Mouse (Mus musculus) E14TG2a.4 (cell line): ENCODE data around the gene Map1lc3a.

ENCODE experiments used
- H3K27me3 ChIP-seq: 2 replicates; pipeline ENCODE4 v1.6.1; 2014; ENCODE audit warnings: low read length, control low read depth; ENCODE audit not compliant: insufficient read depth
- H3K36me3 ChIP-seq: 2 replicates; pipeline ENCODE4 v1.6.1; 2014; ENCODE audit warnings: low read length, control low read depth; ENCODE audit not compliant: insufficient read depth
- H3K4me1 ChIP-seq: replicated peaks from 2 replicates; pipeline ENCODE4 v1.6.1; 2014; ENCODE audit warnings: low read depth, low read length, control low read depth
- H3K4me3 ChIP-seq: replicated peaks from 2 replicates; pipeline ENCODE4 v1.5.1; 2014; ENCODE audit warnings: mild to moderate bottlenecking, low read length
- H3K9me3 ChIP-seq: 2 replicates; pipeline ENCODE4 v1.6.1; 2014; ENCODE audit warnings: low read length, control low read depth
- CTCF ChIP-seq: conservative IDR thresholded peaks from 2 replicates; pipeline ENCODE4 v1.5.1; 2014; ENCODE audit warnings: low read length
- NANOG ChIP-seq: IDR thresholded peaks from 2 replicates; pipeline ENCODE4 v1.6.1; 2014; ENCODE audit warnings: borderline replicate concordance, low read length, mixed read lengths
- POU5F1 ChIP-seq: IDR thresholded peaks from 2 replicates; pipeline ENCODE4 v1.6.1; 2014; ENCODE audit warnings: low read length, borderline replicate concordance

Map1lc3a gene

DNA sequence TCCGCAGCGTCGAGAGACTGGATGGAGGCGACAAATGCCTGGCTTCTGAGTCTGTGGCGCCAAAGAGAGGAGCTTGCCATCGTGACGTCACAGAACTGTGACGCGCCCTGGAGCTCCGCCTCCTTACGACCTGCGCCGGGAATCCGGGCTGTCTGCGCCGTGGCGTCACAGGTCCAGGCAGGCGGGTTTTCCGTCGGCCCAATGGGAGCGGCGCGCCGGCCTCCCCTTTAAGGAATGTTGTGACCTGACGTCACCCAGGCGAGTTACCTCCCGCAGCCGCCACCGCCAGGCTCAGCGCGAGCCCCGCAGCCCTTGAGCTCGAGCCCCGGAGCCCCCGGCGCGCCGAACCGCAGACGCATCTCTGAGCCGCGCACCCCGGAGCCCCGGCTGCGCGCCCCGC lies at the start of gene Map1lc3a:
Gene Map1lc3a (plus strand): TSS at position 103 of the 400 bp plus-strand sequence.
- H3K4me3 ChIP-seq = peak within 1 kb of the TSS; percentile 99
- TF ChIP-seq NANOG (no peak), POU5F1 (no peak), CTCF (no peak)
- no peaks in the 10 kb centered on the region for H3K27me3 ChIP-seq
- no peaks in the 10 kb centered on the region for H3K9me3 ChIP-seq
- peaks cover 19% of the 10 kb centered on the region for H3K4me1 ChIP-seq
- H3K36me3 ChIP-seq = peaks cover 18% of the 10 kb centered on the region

- H3K36me3 ChIP-seq = 0 out of 2 replicates have a peak, but pooled peaks cover under 1% of the 10 kb centered on the region
- peak overlapping the region; percentile 92 for H3K4me3 ChIP-seq
- no peaks in the 10 kb centered on the region for H3K9me3 ChIP-seq
- H3K27me3 ChIP-seq = no peaks in the 10 kb centered on the region
- peaks cover 25% of the 10 kb centered on the region for H3K4me1 ChIP-seq
- TF ChIP-seq POU5F1 = no peak
- TF ChIP-seq CTCF = no peak
- TF ChIP-seq NANOG = no peak
These were observed 40.2 kb upstream of the Map1lc3a start for GRCm38 (mm10) chr2:155235746-155236361.

DNA sequence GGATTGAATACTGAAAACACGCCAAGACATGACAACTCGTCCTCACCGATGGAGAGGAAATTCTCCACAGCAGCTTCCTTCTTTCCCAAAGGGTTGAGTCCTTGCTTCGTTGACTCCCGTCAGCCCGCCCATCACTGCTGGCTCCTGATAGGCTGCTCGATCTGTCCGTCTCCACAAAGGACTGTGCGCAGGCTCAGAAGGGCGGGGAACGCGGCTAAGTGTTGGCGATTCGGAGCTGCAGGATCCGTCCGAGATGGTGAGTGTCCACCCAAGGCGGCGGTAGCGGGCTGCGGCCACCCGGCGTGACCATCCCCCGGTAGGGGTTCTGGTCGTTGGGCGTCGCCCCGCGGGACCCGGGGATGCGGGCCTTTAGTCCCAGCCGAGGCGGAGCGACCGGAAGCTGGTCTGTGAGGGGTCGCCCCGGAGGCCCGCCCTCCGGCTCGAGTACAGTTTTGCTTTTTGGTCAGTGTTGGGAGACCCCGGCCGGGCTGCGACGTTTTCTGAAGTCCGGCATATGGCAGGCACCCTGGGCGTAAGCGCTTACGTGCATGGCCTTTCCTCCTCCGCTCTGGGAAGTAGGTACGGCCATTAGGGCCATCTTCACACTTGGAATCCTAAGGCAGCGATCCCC lies 39.6 kb upstream of the Map1lc3a start, which contains the start of gene Dynlrb1:
Gene Dynlrb1 (plus strand): TSS at position 172 of the 631 bp plus-strand sequence.
- H3K36me3 ChIP-seq = peaks cover 6% of the 10 kb centered on the region; the same call in 1 of the 2 replicates
- H3K4me3 ChIP-seq = peak within 1 kb of the TSS; percentile 92
- TF ChIP-seq POU5F1 (no peak), NANOG (no peak)
- peaks cover 31% of the 10 kb centered on the region for H3K4me1 ChIP-seq
- H3K27me3 ChIP-seq = no peaks in the 10 kb centered on the region
- no peaks in the 10 kb centered on the region for H3K9me3 ChIP-seq

GRCm38 (mm10) chr2:155237276-155237675 lies 38.8 kb upstream of the Map1lc3a start:
- H3K4me3 ChIP-seq = peak overlapping the region; percentile 92

GRCm38 (mm10) chr2:155240915-155241314 lies 35.2 kb upstream of the Map1lc3a start:
- Histone ChIP-seq H3K9me3 (no peaks in the 10 kb centered on the region), H3K36me3 (peaks cover 44% of the 10 kb centered on the region), H3K4me1 (peaks cover 27% of the 10 kb centered on the region), H3K27me3 (no peaks in the 10 kb centered on the region), H3K4me3 (no peak overlapping the region)
- TF ChIP-seq POU5F1 (no peak), NANOG (no peak), CTCF (peak; percentile 15; the same call in 1 of the 2 replicates)

More at GRCm38 (mm10) chr2:155237276-155237675, 38.8 kb upstream of the Map1lc3a start:
- Histone ChIP-seq H3K4me1 (peaks cover 34% of the 10 kb centered on the region), H3K36me3 (peaks cover 8% of the 10 kb centered on the region; the same call in 1 of the 2 replicates), H3K9me3 (no peaks in the 10 kb centered on the region), H3K27me3 (no peaks in the 10 kb centered on the region)
- TF ChIP-seq NANOG (no peak), CTCF (no peak), POU5F1 (no peak)

- no peak overlapping the region for H3K4me3 ChIP-seq
- no peaks in the 10 kb centered on the region for H3K9me3 ChIP-seq
- no peak for TF ChIP-seq POU5F1
- TF ChIP-seq CTCF = no peak
- TF ChIP-seq NANOG = no peak
- H3K4me1 ChIP-seq = peaks cover 24% of the 10 kb centered on the region
- H3K36me3 ChIP-seq = peaks cover 56% of the 10 kb centered on the region
- no peaks in the 10 kb centered on the region for H3K27me3 ChIP-seq
These were observed 33.7 kb upstream of the Map1lc3a start for GRCm38 (mm10) chr2:155242296-155242855.

DNA sequence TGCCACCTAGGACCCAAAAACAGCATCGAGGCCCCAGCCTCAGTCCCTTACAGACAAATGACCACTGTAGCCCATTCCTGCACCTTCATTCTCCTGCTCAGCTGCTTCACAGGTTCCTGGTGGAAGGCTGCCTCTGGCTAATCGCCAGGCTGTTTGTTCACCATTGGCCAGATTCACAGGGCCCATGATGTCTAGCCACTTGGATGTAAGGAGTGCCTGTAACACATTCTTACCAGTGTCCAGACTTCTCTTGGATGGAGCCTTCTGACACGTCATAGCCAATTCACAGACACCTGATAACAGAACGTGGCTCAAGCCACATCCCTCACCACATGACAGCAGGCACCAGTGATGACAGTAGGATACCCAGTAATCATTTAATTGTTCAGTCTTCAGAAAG lies 29.9 kb upstream of the Map1lc3a start:
- peaks cover 90% of the 10 kb centered on the region for H3K36me3 ChIP-seq
- TF ChIP-seq POU5F1 (no peak), CTCF (no peak)
- no peaks in the 10 kb centered on the region for H3K27me3 ChIP-seq
- peaks cover 10% of the 10 kb centered on the region for H3K4me1 ChIP-seq
- H3K9me3 ChIP-seq = no peaks in the 10 kb centered on the region
- H3K4me3 ChIP-seq = no peak overlapping the region

GRCm38 (mm10) chr2:155248206-155248605 lies 27.9 kb upstream of the Map1lc3a start:
- Histone ChIP-seq H3K27me3 (no peaks in the 10 kb centered on the region), H3K36me3 (peaks cover 77% of the 10 kb centered on the region), H3K4me3 (no peak overlapping the region), H3K4me1 (0 out of 2 replicates have a peak, but pooled peaks cover 3% of the 10 kb centered on the region), H3K9me3 (no peaks in the 10 kb centered on the region)
- TF ChIP-seq CTCF = no peak
- TF ChIP-seq NANOG = no peak
- no peak for TF ChIP-seq POU5F1
